Mouse (Mus musculus): ENCODE measurements around the gene Tamm41. TPM values are rescaled to one million over a fixed set of nuclear protein-coding genes. Genes with fewer than 3 reads are reported as not detected.

The Tamm41 gene
- total RNA-seq, 2 experiments from 2014 or later, result 9.8 to 25.2 TPM

DNA sequence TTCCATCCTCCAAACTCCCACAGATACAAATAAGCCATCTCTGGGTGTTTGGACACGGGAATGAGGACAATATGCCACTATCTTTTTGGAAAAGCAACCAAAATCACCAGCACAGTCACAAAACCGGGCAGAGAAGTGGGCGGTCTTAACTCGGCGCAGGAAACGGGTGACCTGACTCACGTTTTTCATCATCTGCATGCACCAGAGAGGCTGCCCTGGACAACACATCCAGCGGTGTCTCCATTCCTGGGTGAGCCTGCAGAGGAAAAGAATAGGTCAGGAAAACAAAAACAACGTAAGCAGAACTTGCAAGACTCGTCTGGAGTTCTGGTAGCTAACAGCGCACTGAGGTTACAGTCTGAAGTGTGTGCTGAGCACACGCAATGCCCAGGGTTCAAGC, 79.9 kb downstream of the Tamm41 start:
- ATAC-seq (replicated peaks; ENCODE audit: low FRiP score, poor library complexity, severe bottlenecking), result no peak

DNA sequence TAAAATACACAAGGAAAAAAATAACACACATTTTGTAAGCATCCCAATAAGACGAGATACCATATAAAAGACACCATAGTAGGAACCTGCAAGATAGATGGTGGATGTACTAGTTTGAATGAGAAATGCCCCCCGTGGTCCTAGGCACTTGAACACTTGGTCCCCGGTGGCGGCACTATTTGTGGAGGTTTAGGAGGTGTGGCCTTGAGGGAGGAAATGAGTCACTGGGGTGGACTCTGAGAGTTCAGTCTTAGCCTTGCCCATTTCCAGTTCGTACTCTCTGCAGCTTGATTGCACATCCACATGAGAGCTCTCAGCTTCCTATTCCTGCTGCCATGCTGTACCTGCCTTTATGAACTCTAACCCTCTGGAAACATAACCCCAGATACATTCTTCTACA, 83.2 kb downstream of the Tamm41 start:
- ATAC-seq (replicated peaks; ENCODE audit: low FRiP score, poor library complexity, severe bottlenecking), result no peak

Other genes with a start within 250 kb of the Tamm41 start
- 2.5 and 6.7 TPM in 2 replicates for gene Vgll4, start 67.9 kb downstream of the Tamm41 start, total RNA-seq (2015; ENCODE audit: low replicate concordance)
- 3.3 and 4.7 TPM in 2 replicates for gene Vgll4, start 67.9 kb downstream of the Tamm41 start, total RNA-seq (2017; ENCODE audit: low replicate concordance)
- gene Syn2, start 97.0 kb upstream of the Tamm41 start, total RNA-seq (2015; ENCODE audit: low replicate concordance), result not detected in 2 replicates
- gene Syn2, start 97.0 kb upstream of the Tamm41 start, total RNA-seq (2017; ENCODE audit: low replicate concordance), result not detected in 2 replicates
- not detected in 2 replicates for gene Gm17482, start 189.5 kb upstream of the Tamm41 start, total RNA-seq (2015; ENCODE audit: low replicate concordance)
- gene Gm17482, start 189.5 kb upstream of the Tamm41 start, total RNA-seq (2017; ENCODE audit: low replicate concordance), result not detected in 2 replicates
- 0.42 TPM in 1 of 2 replicates, not detected in the other for gene Timp4, start 214.3 kb upstream of the Tamm41 start, total RNA-seq (2015; ENCODE audit: low replicate concordance)
- gene Timp4, start 214.3 kb upstream of the Tamm41 start, total RNA-seq (2017; ENCODE audit: low replicate concordance), result not detected in 2 replicates